Comparison of ENCODE assay signal across 16 mouse cellular contexts in genomic region chr8:85472800-85473199, GRCm38 (mm10). TPM values are rescaled to one million over a fixed set of nuclear protein-coding genes. Genes with fewer than 3 reads are reported as not detected.
"Had no signal": no experiment of that assay in that cellular context is flagged by ENCODE, and none has a peak within 500 bp of the region (broad histone marks: within the 10 kb centered on the region; RNA-seq: fewer than 3 reads in every experiment).

No protein-coding gene starts in this region.

- H3K9me3 ChIP-seq: midbrain, embryonic 12.5 days; midbrain, embryonic 15.5 days; neural tube, embryonic 13.5 days had no signal

- H3K4me1 ChIP-seq: liver, embryonic 13.5 days; midbrain, embryonic 12.5 days; midbrain, embryonic 15.5 days; neural tube, embryonic 13.5 days had no signal

- H3K27me3 ChIP-seq: liver, embryonic 13.5 days; midbrain, embryonic 12.5 days; midbrain, embryonic 15.5 days; neural tube, embryonic 13.5 days had no signal

- DNase-seq: layer of hippocampus, postnatal 36 days; liver, embryonic 13.5 days; lung, adult 2 months; lung, postnatal 14 days; lung, postnatal 4 days; thymus, adult 2 months; thymus, postnatal 14 days; thymus, postnatal 4 days had no signal

- H3K4me3 ChIP-seq: left cerebral cortex, adult 2 months; liver, embryonic 13.5 days; midbrain, embryonic 12.5 days; midbrain, embryonic 15.5 days; myocyte; neural tube, embryonic 13.5 days had no signal

- H3K9ac ChIP-seq: liver, embryonic 13.5 days; midbrain, embryonic 12.5 days; midbrain, embryonic 15.5 days; neural tube, embryonic 13.5 days had no signal

- H3K36me3 ChIP-seq: liver, embryonic 13.5 days; midbrain, embryonic 12.5 days; midbrain, embryonic 15.5 days; neural tube, embryonic 13.5 days had no signal

- H3K27ac ChIP-seq: kidney, postnatal 0 days; left cerebral cortex, adult 2 months; liver, embryonic 13.5 days; midbrain, embryonic 12.5 days; midbrain, embryonic 15.5 days; neural tube, embryonic 13.5 days; stomach, postnatal 0 days had no signal

RNA-seq across cellular contexts. Expression of gene Gpt2, which starts 19.6 kb away (rescaled TPM):
- total RNA-seq: monocyte, adult 5-6 weeks had no signal
